Mouse (Mus musculus): ENCODE measurements around the gene Catsperd. TPM values are rescaled to one million over a fixed set of nuclear protein-coding genes. Genes with fewer than 3 reads are reported as not detected.
"Not testable (repeated sequence)": the region's sequence is repeated elsewhere in the genome, so short reads cannot be mapped to it uniquely, and the experiment has no call there.

Catsperd gene
- polyA plus RNA-seq, 1 experiment from 2014 or later = 0.43 TPM

DNA sequence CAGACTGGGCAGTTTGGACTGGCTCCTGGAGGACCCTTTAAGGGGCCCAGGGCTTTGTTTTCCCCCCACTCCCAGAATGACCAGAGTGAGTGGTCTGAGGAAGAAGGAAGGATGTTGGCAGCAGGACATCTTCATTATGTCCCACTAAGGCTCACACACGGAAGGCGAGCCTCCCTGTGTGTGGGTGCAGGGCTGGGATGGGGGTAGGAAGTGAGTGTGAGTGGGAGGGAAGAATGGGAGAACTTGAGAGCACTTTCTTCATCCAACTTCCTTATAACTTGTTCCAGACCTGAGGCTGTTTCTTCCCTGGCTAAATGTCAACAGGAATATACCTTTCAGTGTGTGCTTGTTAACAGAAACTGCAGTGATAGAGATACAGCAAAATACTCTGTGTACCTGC, 16.6 kb upstream of the Catsperd start:
- Histone ChIP-seq H3K27ac (ENCODE audit: low read length) (no peak overlapping the region), H3K27me3 (ENCODE audit: control insufficient read depth, insufficient read depth, low read depth, low read length) (no peaks in the 10 kb centered on the region), H3K36me3 (ENCODE audit: control insufficient read depth, insufficient read depth, low read length) (peaks cover 21% of the 10 kb centered on the region), H3K4me3 (ENCODE audit: low read length) (no peak overlapping the region), H3K9me3 (ENCODE audit: control insufficient read depth, low read length) (no peaks in the 10 kb centered on the region), H3K9ac (ENCODE audit: low read length) (no peak overlapping the region), H3K4me1 (replicated peaks; ENCODE audit: control insufficient read depth, insufficient read depth, low read length) (peaks cover 37% of the 10 kb centered on the region), H3K4me2 (ENCODE audit: low read depth, low read length) (no peak overlapping the region)
- no peak for ATAC-seq (ENCODE audit: low read depth)
- WGBS = 65% methylated on average over 2 of the region's 2 CpGs

DNA sequence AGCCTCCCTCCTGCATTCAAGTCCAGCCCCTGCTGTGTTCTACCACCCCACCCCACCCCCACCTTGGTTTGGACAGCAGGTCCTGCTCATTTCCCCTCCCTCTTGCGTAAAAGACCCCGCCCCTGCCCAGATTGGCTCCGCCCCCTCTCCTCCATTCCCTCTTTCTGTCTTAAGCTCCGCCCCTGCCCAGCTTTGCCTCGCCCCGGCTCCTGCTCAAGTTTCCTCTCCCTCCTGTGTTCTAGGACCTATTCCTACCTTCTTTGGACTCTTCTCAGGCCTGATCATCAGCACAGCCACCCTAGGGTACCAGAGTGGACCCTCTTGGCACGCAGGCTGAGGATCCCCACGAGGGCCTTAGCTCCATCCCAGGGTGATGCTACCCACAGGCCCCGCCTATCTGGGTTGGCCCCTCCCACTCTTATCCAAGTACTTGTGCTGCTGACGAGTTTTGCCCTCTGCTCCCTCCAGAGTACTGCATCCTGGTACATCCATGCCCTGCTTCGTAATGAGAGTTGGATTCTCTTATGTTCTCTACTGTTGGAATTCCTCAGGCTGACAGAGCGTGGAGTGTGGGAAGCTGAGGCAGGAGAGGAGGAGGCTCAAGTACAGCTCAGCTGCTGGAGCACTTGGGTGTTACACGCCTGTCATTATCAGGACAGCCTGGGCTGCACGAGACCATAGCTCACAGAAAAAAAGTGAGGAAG, 15.9 kb upstream of the Catsperd start:
- peaks cover 37% of the 10 kb centered on the region for H3K4me1 ChIP-seq (replicated peaks; ENCODE audit: control insufficient read depth, insufficient read depth, low read length)
- H3K4me2 ChIP-seq (ENCODE audit: low read depth, low read length) = no peak overlapping the region
- no peak overlapping the region for H3K27ac ChIP-seq (ENCODE audit: low read length)
- H3K9me3 ChIP-seq (ENCODE audit: control insufficient read depth, low read length) = no peaks in the 10 kb centered on the region
- peaks cover 17% of the 10 kb centered on the region; the same call in 1 of the 2 replicates for H3K36me3 ChIP-seq (ENCODE audit: control insufficient read depth, insufficient read depth, low read length)
- ATAC-seq (ENCODE audit: low read depth) = no peak
- 0 out of 2 replicates have a peak overlapping the region, but pooled peaks have one; percentile 31 for H3K9ac ChIP-seq (ENCODE audit: low read length)
- 0 out of 2 replicates have a peak overlapping the region, but pooled peaks have one; percentile 9 for H3K4me3 ChIP-seq (ENCODE audit: low read length)
- no peaks in the 10 kb centered on the region for H3K27me3 ChIP-seq (ENCODE audit: control insufficient read depth, insufficient read depth, low read depth, low read length)
- WGBS = 17% methylated on average over 14 of the region's 14 CpGs

DNA sequence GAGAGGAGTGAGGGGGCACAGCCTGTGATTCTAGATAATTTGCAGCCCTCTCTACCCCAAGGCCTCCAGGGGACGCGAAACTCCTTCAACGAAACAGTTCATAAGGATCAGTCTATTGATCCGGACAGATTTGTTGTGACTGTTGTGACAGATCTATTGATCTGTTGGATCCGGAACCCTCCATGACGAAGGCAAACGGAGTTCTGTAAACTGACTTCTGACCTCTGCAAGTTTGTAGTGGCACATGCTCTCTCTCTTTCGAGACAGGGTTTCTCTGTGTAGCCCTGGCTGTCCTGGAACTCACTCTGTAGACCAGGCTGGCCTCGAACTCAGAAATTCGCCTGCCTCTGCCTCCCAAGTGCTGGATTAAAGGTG, 15.4 kb upstream of the Catsperd start:
- not testable (repeated sequence) for H3K27ac ChIP-seq (ENCODE audit: low read length); ATAC-seq (ENCODE audit: low read depth); H3K4me2 ChIP-seq (ENCODE audit: low read depth, low read length); H3K27me3 ChIP-seq (ENCODE audit: control insufficient read depth, insufficient read depth, low read depth, low read length); H3K4me3 ChIP-seq (ENCODE audit: low read length); H3K9me3 ChIP-seq (ENCODE audit: control insufficient read depth, low read length)
- H3K4me1 ChIP-seq (replicated peaks; ENCODE audit: control insufficient read depth, insufficient read depth, low read length) = peaks cover 37% of the 10 kb centered on the region
- H3K36me3 ChIP-seq (ENCODE audit: control insufficient read depth, insufficient read depth, low read length) = peaks cover 15% of the 10 kb centered on the region; the same call in 1 of the 2 replicates
- 69% methylated on average over 10 of the region's 10 CpGs for WGBS
- 0 out of 2 replicates have a peak overlapping the region, but pooled peaks have one; percentile 31 for H3K9ac ChIP-seq (ENCODE audit: low read length)

DNA sequence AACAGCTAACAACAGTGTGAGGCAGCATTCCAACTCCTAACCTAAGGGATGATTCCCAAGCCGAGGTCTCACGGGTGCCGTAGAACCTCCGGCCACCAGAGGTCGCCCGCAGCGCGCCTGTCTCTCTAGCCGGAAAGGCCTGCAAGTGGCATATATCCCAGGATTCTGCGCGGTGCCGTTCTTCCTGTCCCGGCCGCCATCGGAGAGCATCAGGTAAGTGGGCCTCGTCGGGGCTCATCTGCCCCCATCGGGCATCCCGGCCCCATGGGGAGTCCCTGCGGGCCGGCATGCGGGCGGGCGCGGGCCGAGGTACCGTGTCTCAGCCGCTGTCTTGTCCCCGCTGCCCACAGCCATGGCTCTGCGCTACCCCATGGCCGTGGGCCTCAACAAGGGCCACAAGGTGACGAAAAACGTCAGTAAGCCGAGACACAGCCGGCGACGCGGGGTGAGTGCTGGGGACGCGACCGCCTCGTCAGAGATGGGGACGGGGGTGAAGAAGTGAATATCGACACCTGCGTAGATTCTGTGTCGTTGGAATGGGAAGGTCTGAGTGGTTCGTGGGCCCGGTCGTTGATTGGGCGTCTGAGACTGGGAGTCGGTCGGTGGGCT, 14.6 kb upstream of the Catsperd start, which contains the start of gene Rpl36:
Gene Rpl36 (plus strand): TSS at position 181 of the 609 bp plus-strand sequence.
- H3K36me3 ChIP-seq (ENCODE audit: control insufficient read depth, insufficient read depth, low read length) = peaks cover 16% of the 10 kb centered on the region
- H3K4me1 ChIP-seq (replicated peaks; ENCODE audit: control insufficient read depth, insufficient read depth, low read length) = peaks cover 33% of the 10 kb centered on the region
- WGBS = under 1% methylated on average over 52 of the region's 52 CpGs
- peak within 1 kb of the TSS; percentile 76 for H3K27ac ChIP-seq (ENCODE audit: low read length)
- H3K27me3 ChIP-seq (ENCODE audit: control insufficient read depth, insufficient read depth, low read depth, low read length) = no peaks in the 10 kb centered on the region
- H3K9me3 ChIP-seq (ENCODE audit: control insufficient read depth, low read length) = no peaks in the 10 kb centered on the region
- H3K4me3 ChIP-seq (ENCODE audit: low read length) = peak within 1 kb of the TSS; percentile 75
- H3K9ac ChIP-seq (ENCODE audit: low read length) = peak within 1 kb of the TSS; percentile 74
- ATAC-seq (ENCODE audit: low read depth) = peak; percentile 53
- peak within 1 kb of the TSS; percentile 96 for H3K4me2 ChIP-seq (ENCODE audit: low read depth, low read length)

DNA sequence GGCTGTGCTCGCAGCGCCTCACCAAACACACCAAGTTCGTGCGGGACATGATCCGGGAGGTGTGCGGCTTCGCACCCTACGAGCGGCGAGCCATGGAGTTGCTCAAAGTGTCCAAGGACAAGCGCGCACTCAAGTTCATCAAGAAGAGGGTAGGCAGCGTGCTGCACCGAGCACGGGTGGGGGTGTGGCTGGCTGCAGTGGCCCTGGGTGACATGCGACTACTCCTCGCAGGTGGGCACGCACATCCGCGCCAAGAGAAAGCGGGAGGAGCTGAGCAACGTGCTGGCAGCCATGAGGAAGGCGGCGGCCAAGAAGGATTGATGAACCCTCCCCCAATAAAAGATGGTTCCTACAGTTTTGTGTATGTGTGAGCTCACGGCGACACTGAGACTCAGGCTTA, 14.1 kb upstream of the Catsperd start:
- not testable (repeated sequence) for H3K27me3 ChIP-seq (ENCODE audit: control insufficient read depth, insufficient read depth, low read depth, low read length); H3K9me3 ChIP-seq (ENCODE audit: control insufficient read depth, low read length); ATAC-seq (ENCODE audit: low read depth)
- H3K4me2 ChIP-seq (ENCODE audit: low read depth, low read length) = peak overlapping the region; percentile 96
- H3K27ac ChIP-seq (ENCODE audit: low read length) = peak overlapping the region; percentile 76
- WGBS = 0% methylated on average over 23 of the region's 26 CpGs
- H3K4me3 ChIP-seq (ENCODE audit: low read length) = peak overlapping the region; percentile 75
- peak overlapping the region; percentile 74 for H3K9ac ChIP-seq (ENCODE audit: low read length)
- peaks cover 22% of the 10 kb centered on the region for H3K36me3 ChIP-seq (ENCODE audit: control insufficient read depth, insufficient read depth, low read length)
- peaks cover 28% of the 10 kb centered on the region for H3K4me1 ChIP-seq (replicated peaks; ENCODE audit: control insufficient read depth, insufficient read depth, low read length)

DNA sequence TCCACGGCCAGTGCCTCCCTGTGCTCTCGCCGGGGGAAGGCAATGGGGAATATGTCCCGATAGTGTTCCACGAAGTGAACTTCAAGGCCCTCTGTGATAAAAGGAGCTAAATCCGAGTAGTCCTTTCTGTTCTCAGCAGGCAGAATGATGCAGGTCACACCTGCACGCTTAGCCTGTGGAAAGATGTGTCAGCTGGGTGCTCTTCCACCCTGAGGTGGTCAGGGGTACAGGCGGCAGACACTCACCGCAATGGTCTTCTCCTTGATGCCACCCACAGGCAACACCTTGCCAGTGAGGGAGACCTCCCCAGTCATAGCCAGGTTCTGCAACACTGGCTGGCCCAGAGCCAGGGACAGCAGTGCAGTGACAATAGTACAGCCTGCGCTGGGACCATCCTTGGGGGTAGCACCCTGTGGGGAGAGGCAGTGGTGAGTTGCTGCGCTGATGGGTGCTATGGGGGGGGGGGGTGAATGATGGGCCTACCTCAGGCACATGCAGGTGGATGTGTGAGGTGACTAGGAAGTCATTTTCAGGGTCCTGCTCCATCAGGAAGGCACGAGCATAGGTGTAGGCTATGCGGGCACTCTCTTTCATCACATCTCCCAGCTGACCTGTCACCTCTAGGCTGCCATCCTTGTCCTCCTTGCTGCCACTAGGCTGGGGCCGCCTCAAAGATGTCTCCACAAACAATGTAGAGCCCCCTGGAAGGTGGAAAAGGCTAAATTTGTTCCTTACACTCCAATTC, 13.4 kb upstream of the Catsperd start:
- Histone ChIP-seq H3K4me2 (ENCODE audit: low read depth, low read length) (peak overlapping the region; percentile 96), H3K4me1 (replicated peaks; ENCODE audit: control insufficient read depth, insufficient read depth, low read length) (peaks cover 26% of the 10 kb centered on the region), H3K27ac (ENCODE audit: low read length) (no peak overlapping the region), H3K27me3 (ENCODE audit: control insufficient read depth, insufficient read depth, low read depth, low read length) (no peaks in the 10 kb centered on the region), H3K4me3 (ENCODE audit: low read length) (peak overlapping the region; percentile 75), H3K9ac (ENCODE audit: low read length) (peak overlapping the region; percentile 74), H3K9me3 (ENCODE audit: control insufficient read depth, low read length) (no peaks in the 10 kb centered on the region), H3K36me3 (ENCODE audit: control insufficient read depth, insufficient read depth, low read length) (peaks cover 28% of the 10 kb centered on the region)
- no peak for ATAC-seq (ENCODE audit: low read depth)
- 14% methylated on average over 14 of the region's 14 CpGs for WGBS

DNA sequence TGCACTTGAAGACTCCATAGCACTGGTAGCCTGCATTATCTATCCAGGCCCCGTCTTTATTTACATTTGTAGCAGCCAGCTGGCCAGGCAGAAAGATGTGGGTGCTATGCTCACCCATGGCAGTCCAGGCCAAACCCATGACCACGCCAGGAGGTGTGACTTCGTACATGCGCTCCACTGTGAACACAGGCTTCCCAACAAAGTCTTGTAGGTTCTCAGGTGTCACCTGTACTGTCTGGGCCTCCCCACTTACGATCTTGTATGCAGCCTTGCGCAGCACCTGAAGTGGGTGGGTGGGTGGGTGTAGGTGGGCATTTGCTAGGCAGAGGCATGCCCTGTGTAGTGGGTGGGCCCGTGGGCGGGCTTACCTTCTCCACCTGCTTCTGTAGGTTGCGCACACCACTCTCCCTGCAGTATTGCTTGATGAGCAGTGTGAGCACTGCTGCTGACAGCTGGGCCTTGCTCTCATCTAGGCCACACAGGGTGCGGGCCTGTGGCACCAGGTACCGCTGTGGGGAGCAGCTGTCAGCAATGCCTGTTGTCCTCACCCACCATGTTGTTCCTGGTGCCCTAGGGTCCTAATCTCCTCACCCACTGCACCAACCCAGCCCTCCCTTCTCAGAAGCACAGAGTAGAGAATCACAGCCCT, 12.7 kb upstream of the Catsperd start:
- no peaks in the 10 kb centered on the region for H3K27me3 ChIP-seq (ENCODE audit: control insufficient read depth, insufficient read depth, low read depth, low read length)
- no peaks in the 10 kb centered on the region for H3K9me3 ChIP-seq (ENCODE audit: control insufficient read depth, low read length)
- peaks cover 30% of the 10 kb centered on the region for H3K36me3 ChIP-seq (ENCODE audit: control insufficient read depth, insufficient read depth, low read length)
- no peak overlapping the region for H3K27ac ChIP-seq (ENCODE audit: low read length)
- H3K4me1 ChIP-seq (replicated peaks; ENCODE audit: control insufficient read depth, insufficient read depth, low read length) = peaks cover 24% of the 10 kb centered on the region
- peak overlapping the region; percentile 74 for H3K9ac ChIP-seq (ENCODE audit: low read length)
- no peak for ATAC-seq (ENCODE audit: low read depth)
- 74% methylated on average over 11 of the region's 11 CpGs for WGBS
- peak overlapping the region; percentile 75; the same call in 1 of the 2 replicates for H3K4me3 ChIP-seq (ENCODE audit: low read length)
- H3K4me2 ChIP-seq (ENCODE audit: low read depth, low read length) = peak overlapping the region; percentile 96; the same call in 1 of the 2 replicates

DNA sequence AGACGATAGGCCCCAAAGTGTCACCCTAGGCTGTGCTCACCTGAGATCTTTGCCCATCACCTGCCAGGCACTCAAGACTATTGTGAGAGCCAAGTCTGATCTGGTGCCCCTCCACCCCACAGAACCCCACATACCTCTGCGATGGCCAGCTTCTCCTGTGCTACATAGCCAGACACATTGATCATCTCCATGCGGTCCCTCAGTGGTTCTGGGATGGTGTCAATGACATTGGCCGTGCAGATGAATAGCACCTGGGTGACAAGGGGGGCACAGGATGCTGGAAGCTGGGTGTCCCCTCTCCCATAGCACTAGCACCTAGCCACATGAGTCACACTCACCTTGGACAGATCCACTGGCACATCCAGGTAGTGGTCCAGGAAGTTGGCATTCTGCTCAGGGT, 12.2 kb upstream of the Catsperd start:
- Histone ChIP-seq H3K4me3 (ENCODE audit: low read length) (no peak overlapping the region), H3K9me3 (ENCODE audit: control insufficient read depth, low read length) (no peaks in the 10 kb centered on the region), H3K36me3 (ENCODE audit: control insufficient read depth, insufficient read depth, low read length) (peaks cover 35% of the 10 kb centered on the region), H3K4me2 (ENCODE audit: low read depth, low read length) (no peak overlapping the region), H3K9ac (ENCODE audit: low read length) (no peak overlapping the region), H3K4me1 (replicated peaks; ENCODE audit: control insufficient read depth, insufficient read depth, low read length) (peaks cover 18% of the 10 kb centered on the region), H3K27me3 (ENCODE audit: control insufficient read depth, insufficient read depth, low read depth, low read length) (no peaks in the 10 kb centered on the region), H3K27ac (ENCODE audit: low read length) (no peak overlapping the region)
- WGBS = 85% methylated on average over 4 of the region's 4 CpGs
- no peak for ATAC-seq (ENCODE audit: low read depth)
